Mouse (Mus musculus) kidney, postnatal 25 days (tissue): ENCODE results near the gene Alpl.

Experiments
- DNase-seq, 2 experiments: peaks; one replicate each; pipeline ENCODE4 v3.0.0; 2021; ENCODE audit warnings: mixed read lengths in 2 of 2

The Alpl gene

DNA sequence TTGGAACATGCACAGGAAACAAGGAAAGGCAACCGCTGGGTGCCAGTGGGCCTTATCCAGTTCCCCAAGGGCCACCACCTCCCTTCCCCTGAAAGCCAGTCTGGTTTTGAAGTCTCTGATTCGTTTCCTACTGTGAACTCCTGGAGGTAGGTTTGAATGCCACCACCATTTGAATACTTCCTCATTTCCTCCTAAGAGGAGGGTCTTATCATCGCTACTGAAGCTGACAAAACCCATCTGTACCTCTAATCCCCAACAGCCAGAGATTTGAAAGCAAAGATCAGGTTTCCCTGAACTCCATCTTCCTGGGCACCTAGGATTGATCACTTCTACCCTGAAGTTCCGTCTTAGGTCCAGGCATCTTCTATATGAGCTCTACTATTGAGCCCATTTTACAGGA, 854 bp upstream of the Alpl start:
- DNase-seq = no peak

- peak in 1 of 2 experiments; percentile 84 for DNase-seq
Observed at GRCm38 (mm10) chr4:137794178-137794900, 1.8 kb downstream of the Alpl start.

DNA sequence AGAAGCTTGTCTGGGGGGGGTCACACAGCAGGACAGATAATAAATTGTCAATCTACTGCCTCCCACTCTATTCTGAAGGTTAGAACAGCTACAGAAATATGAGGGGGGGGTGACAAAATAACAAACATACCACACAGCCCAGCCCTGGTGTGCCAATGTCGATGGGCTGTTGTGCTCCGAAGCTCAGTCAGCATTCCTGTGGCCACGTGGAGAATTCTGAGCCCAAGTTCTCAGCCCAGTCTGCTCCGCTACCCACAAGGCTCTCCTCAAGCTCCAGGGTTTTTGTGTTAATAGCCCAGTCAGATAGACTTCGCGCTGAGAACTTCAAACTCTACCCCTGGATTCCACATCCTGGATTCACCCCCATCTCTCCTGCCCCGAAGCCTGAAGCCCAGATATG, 2.6 kb downstream of the Alpl start:
- no peak for DNase-seq

- no peak for DNase-seq
Observed at GRCm38 (mm10) chr4:137791440-137791839, 4.7 kb downstream of the Alpl start.

GRCm38 (mm10) chr4:137790981-137791380, 5.2 kb downstream of the Alpl start:
- DNase-seq = no peak

- DNase-seq = peak; percentile 56 to 81
Observed at GRCm38 (mm10) chr4:137788511-137789049, 7.6 kb downstream of the Alpl start.

- peak in 1 of 2 experiments; percentile 38 for DNase-seq
Observed at GRCm38 (mm10) chr4:137787589-137788289, 8.4 kb downstream of the Alpl start.

- peak in 1 of 2 experiments; percentile 58 for DNase-seq
Observed at GRCm38 (mm10) chr4:137786488-137786887, 9.7 kb downstream of the Alpl start.

DNA sequence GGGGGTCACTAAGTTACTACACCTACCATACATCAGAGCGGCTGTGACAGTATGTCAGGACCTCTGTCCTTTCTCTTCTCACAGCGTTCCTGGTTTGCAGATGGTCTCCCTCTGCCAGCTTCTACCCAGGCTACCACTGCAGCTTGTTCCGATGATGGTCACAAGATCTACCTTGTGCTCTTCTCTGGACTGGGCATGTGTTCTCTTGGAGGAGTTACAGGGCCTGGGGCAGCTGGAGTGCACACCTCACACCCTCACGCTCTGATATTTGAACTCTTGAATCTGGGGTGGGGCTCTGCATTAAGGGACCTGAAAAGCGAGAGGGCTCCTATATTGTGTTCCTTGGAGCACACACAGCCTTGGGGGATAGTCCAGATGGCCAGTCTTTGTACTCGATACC, 10.9 kb downstream of the Alpl start:
- DNase-seq = peak in 1 of 2 experiments; percentile 57

DNA sequence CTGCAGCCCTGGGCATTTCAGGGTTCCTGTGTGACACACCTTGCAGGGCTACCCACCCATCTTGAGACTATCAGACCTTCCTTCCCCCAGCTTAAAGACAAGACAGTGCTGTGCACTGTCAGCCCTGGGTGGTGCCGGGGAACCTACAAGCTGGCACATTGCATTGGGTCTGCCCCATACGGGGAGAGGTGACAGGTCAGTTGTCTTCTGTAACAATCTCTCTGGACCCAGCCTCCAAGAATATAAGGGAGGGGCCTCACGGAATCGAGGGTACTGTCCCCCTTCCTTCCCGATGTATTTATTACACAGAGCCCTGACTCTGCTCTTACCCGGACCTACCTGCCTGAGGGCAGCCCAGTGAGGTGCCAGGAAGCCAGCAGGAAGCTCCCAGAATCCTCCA, 11.4 kb downstream of the Alpl start:
- peak in 1 of 2 experiments; percentile 42 for DNase-seq

DNA sequence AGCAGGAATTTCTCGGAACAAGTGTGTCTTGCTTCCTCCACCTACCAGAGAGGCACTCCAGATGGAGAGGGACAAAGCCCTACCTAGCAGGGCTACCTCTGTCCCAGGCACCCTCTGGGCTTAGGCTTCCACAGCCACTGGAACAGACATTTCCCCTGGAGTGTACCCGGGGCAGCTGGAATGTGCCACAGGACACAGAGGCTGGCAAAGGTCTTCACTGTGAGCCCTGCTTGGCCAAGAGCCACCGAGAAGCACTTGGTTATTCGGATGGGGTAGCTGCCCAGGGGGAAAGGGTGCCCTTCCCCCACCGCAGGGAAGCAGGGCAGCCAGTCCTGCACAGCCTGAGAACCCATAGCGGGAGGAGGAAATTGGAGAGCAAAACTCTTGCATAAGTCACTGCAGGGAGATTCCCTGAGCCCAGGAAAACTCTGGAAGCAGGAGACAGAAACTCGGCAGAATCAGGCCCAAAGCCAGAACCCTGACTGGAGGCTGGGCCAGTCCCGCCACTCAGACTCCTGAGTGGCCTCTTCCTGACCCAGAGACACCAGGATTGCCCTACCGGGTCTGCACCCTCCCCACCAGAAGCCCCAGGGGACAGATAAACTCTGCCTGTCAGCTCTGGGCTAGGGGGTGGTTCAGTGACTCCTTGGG, 12.5 kb downstream of the Alpl start:
- peak; percentile 87 to 95 for DNase-seq

DNA sequence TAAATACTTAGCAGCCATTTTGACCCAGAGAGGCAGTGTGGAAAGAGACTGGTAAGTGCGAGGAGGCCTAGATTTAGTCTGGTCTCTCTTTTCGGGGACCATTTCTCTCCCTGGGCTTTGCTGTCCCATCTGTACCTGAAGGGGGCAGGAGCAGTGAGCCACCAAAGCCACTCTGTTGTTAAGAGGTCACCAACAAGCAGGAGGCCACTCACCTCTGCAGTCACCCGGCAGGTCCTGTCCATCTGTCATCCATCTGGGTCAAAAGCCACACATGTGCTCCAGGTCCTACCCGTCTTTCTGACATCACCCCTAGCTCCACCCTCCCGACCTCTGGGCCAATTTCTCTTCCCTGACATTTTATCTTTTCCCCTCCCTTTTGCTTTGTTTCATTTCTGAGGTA, 14.2 kb downstream of the Alpl start:
- DNase-seq = peak in 1 of 2 experiments; percentile 38

GRCm38 (mm10) chr4:137780986-137781385, 15.2 kb downstream of the Alpl start:
- peak in 1 of 2 experiments; percentile 26 for DNase-seq

DNA sequence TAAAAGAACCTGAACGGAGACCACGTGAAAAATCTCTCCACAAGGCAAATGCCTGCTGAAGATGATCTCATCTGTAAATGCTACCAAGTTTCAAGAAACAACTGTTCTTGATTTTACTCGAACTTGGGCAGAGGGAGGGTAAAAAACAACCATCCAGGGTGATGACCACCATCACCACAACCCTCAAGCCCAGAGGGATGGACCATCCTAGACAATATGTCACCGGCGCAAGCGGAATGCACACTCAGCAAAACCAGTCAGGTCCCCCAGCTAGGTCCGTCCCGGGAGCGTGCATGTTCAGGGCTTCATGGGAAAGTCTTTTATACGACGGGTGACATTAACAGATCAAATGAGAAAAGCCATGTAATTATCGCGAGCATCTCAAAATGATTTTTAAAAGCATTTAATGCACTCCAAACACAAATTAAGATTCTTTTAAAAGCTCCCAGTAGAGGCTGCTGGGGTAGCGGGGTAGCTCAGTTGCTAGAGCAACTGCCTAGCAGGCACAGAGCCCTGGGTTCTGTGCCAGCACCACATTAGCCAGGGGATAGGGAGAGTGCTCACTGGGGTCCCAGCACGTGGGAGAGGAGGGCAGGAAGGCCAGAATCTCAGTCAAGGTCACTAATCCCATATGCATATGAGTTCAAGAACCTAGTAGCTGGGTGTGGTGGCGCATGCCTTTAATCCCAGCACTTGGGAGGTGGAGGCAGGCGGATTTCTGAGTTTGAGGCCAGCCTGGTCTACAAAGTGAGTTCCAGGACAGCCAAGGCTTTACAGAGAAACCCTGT, 17.6 kb downstream of the Alpl start:
- peak in 1 of 2 experiments; percentile 32 for DNase-seq

- no peak for DNase-seq
Observed at GRCm38 (mm10) chr4:137777866-137778265, 18.3 kb downstream of the Alpl start.

GRCm38 (mm10) chr4:137774505-137774904, 21.7 kb downstream of the Alpl start:
- peak; percentile 40 to 75 for DNase-seq

- no peak for DNase-seq
Observed at GRCm38 (mm10) chr4:137774013-137774412, 22.2 kb downstream of the Alpl start.

GRCm38 (mm10) chr4:137773369-137773899, 22.8 kb downstream of the Alpl start:
- DNase-seq = peak; percentile 85 to 94

- DNase-seq = no peak
Observed at GRCm38 (mm10) chr4:137772438-137773056, 23.6 kb downstream of the Alpl start.

DNA sequence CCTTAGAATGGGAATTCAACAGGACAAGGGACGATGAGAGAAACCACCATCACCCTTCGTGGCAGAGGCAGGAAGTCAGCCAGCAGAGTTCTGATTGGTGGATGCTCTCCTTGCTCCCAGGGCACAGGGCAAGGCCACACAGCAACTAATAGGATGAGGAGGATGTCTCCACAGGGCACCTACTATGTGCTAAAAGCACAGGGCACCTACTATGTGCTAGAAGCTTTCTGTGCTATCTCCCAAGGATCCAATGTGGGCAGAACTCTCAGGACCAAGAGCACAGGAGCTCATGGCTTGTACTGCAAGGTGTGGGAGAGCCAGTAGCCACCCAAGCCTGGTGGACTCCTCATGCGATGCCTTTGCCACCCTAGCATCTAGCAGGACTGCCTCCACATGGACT, 24.4 kb downstream of the Alpl start:
- no peak for DNase-seq

DNA sequence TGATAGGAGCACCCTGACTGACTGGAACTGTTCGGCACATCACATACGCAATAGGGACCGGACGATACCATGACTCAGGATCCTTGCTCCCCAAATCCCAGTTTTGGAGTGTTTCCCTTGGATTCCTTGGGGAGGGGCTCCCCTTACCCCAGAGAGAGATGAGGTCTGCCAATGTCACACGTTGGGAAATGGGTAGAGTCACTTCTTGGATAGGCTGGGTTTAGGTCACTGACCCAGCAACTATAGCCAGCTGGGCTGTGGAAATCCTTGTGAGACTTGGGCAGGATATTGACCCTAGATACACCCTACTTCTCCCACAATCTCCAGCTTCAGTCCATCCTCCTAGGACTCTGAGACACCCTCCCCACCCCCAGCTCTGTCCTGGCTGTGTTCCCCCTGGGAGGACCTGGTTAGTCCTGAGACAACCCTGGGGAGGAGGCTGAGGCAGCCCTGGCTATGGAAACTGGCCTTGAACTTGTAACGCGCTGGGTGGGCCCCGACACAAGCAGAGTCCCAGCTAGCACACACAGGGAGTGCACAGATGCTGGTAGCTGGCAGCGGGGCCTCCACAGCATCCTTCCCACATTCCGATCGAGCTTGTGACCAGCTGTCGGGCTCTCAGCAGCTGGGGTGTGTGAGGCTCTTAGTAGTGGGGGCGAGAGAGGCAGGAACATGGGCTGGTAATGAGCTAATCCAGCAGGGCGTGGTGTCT, 25.1 kb downstream of the Alpl start:
- no peak for DNase-seq
